In the genomic region with DNA sequence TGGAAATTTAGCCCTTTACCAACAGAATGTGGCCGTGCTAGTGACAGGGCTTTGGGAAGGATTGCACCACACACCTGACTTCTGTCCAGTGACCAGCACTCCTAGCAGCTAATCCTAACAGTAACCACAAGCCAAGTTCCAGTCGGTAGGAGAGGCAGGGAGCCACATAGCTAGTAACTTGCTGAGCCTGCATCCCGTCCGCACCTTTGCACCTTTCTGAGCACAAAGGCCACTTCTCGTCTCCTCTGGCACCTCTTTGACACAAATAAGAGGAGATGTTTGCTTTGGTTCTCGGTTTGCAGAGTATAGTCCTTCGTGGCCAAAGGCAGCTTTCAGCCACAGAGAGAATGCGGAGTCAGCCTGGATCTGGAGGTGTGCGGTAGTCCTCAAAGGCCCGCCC, we compare ENCODE assay signal across 12 mouse cellular contexts. TPM values are rescaled to one million over a fixed set of nuclear protein-coding genes. Genes with fewer than 3 reads are reported as not detected.
DNase-seq lines count a peak whose midpoint lies in the region; ATAC-seq lines count a peak whose summit lies in the region.
"Had no signal": no experiment of that assay in that cellular context is flagged by ENCODE, and none has a peak within 500 bp of the region (broad histone marks: within the 10 kb centered on the region; RNA-seq: fewer than 3 reads in every experiment).

No protein-coding gene starts in this region.

- H3K4me3 ChIP-seq in heart, embryonic 10.5 days: no peak overlapping the region
- no peak overlapping the region for H3K4me3 ChIP-seq in neural tube, embryonic 11.5 days (ENCODE audit: low read depth, low read length)
- H3K4me3 ChIP-seq in neural tube, embryonic 15.5 days (replicated peaks): no peak overlapping the region

- intact Hi-C loops in heart, postnatal 14 days (cut with DNase I): no loop called here

- H3K27me3 ChIP-seq in heart, embryonic 10.5 days (ENCODE audit: insufficient read depth, poor library complexity, severe bottlenecking): no peaks in the 10 kb centered on the region
- no peaks in the 10 kb centered on the region for H3K27me3 ChIP-seq in neural tube, embryonic 11.5 days (ENCODE audit: control insufficient read depth, insufficient read depth, low read length)
- H3K27me3 ChIP-seq in neural tube, embryonic 15.5 days (replicated peaks): no peaks in the 10 kb centered on the region

- no peak overlapping the region for H3K9ac ChIP-seq in neural tube, embryonic 11.5 days (ENCODE audit: low read length)
- H3K9ac ChIP-seq in neural tube, embryonic 15.5 days (replicated peaks): no peak overlapping the region

- peak overlapping the region; percentile 81; the same call in 1 of the 2 replicates for H3K27ac ChIP-seq in heart, embryonic 10.5 days
- 0 out of 2 replicates have a peak overlapping the region, but pooled peaks have one; percentile 9 for H3K27ac ChIP-seq in neural tube, embryonic 11.5 days (ENCODE audit: low read depth, low read length)
- H3K27ac ChIP-seq in neural tube, embryonic 15.5 days (replicated peaks): no peak overlapping the region

- peaks cover 55% of the 10 kb centered on the region for H3K4me1 ChIP-seq in heart, embryonic 10.5 days
- H3K4me1 ChIP-seq in neural tube, embryonic 11.5 days (ENCODE audit: control insufficient read depth, insufficient read depth, low read length): no peaks in the 10 kb centered on the region
- 0 out of 2 replicates have a peak, but pooled peaks cover 3% of the 10 kb centered on the region for H3K4me1 ChIP-seq in neural tube, embryonic 15.5 days

- H3K4me2 ChIP-seq in neural tube, embryonic 11.5 days (ENCODE audit: low read depth): no peak overlapping the region
- H3K4me2 ChIP-seq in neural tube, embryonic 15.5 days: no peak overlapping the region

- H3K9me3 ChIP-seq in heart, embryonic 10.5 days: peaks cover 5% of the 10 kb centered on the region; the same call in 1 of the 2 replicates
- 0 out of 2 replicates have a peak, but pooled peaks cover 5% of the 10 kb centered on the region for H3K9me3 ChIP-seq in neural tube, embryonic 11.5 days (ENCODE audit: control insufficient read depth, low read length)
- H3K9me3 ChIP-seq in neural tube, embryonic 15.5 days (replicated peaks): 0 out of 2 replicates have a peak, but pooled peaks cover 2% of the 10 kb centered on the region

- peaks cover 91% of the 10 kb centered on the region for H3K36me3 ChIP-seq in heart, embryonic 10.5 days
- H3K36me3 ChIP-seq in neural tube, embryonic 11.5 days (ENCODE audit: control insufficient read depth, insufficient read depth, low read length): peaks cover 56% of the 10 kb centered on the region
- peaks cover 95% of the 10 kb centered on the region for H3K36me3 ChIP-seq in neural tube, embryonic 15.5 days

- no peak for ATAC-seq in neural tube, embryonic 11.5 days (ENCODE audit: insufficient read depth, low FRiP score, low TSS enrichment)
- no peak for ATAC-seq in neural tube, embryonic 15.5 days (ENCODE audit: low FRiP score)

- WGBS in heart, embryonic 10.5 days: 79% methylated on average over 10 of the region's 10 CpGs
- WGBS in neural tube, embryonic 11.5 days: 92% methylated on average over 10 of the region's 10 CpGs
- 92% methylated on average over 10 of the region's 10 CpGs for WGBS in neural tube, embryonic 15.5 days

- DNase-seq in heart, embryonic 10.5 days (ENCODE audit: low spot score): no peak
- no peak for DNase-seq in heart, postnatal 14 days
- DNase-seq in neural tube, embryonic 11.5 days (ENCODE audit: low spot score): no peak
- peak; percentile 55 for DNase-seq in kidney, postnatal 10 days
- DNase-seq in yolk sac, embryonic 10.5 days (ENCODE audit: low spot score): peak; percentile 90
- DNase-seq in cerebellum, adult 11-12 months: no peak
- no peak for DNase-seq in layer of hippocampus, postnatal 10 days (ENCODE audit: low spot score in 2 of 2)
- DNase-seq: adrenal gland, adult 2 months; cerebellum, adult 8-10 months; heart, adult 18-20 months; spleen, adult 18-20 months had no signal

RNA-seq across cellular contexts. Expression of gene Shisa8, which starts 28.0 kb away (rescaled TPM):
- 0.11 and 0.13 TPM in 2 replicates for polyA plus RNA-seq in heart, embryonic 10.5 days (2016; fragmentation: Nextera tagmentation; extraction: Ambion mirVana)
- total RNA-seq in heart, postnatal 14 days (2021): under 1 TPM; 0.14 to 0.34 TPM
- polyA plus RNA-seq in neural tube, embryonic 11.5 days (2014; fragmentation: Nextera tagmentation; extraction: Ambion mirVana): 0.30 and 0.46 TPM in 2 replicates
- 4.6 and 6.7 TPM in 2 replicates for polyA plus RNA-seq in neural tube, embryonic 15.5 days (2015; fragmentation: Nextera tagmentation; extraction: Ambion mirVana)
- 1 to 10 TPM; 2.0 to 3.1 TPM for total RNA-seq in layer of hippocampus, postnatal 10 days (2021)

RNA-seq across cellular contexts. Expression of gene Srebf2, which starts 37.7 kb away (rescaled TPM):
- polyA plus RNA-seq in heart, embryonic 10.5 days (2016; fragmentation: Nextera tagmentation; extraction: Ambion mirVana): 129 and 133 TPM in 2 replicates
- total RNA-seq in heart, postnatal 14 days (2021): 10 to 100 TPM; 18.7 to 22.6 TPM
- polyA plus RNA-seq in neural tube, embryonic 11.5 days (2014; fragmentation: Nextera tagmentation; extraction: Ambion mirVana): 179 and 195 TPM in 2 replicates
- 187 and 190 TPM in 2 replicates for polyA plus RNA-seq in neural tube, embryonic 15.5 days (2015; fragmentation: Nextera tagmentation; extraction: Ambion mirVana)
- total RNA-seq in layer of hippocampus, postnatal 10 days (2021): 100 to 1,000 TPM; 191 to 198 TPM

RNA-seq across cellular contexts. Expression of gene Tnfrsf13c, which starts 39.5 kb away (rescaled TPM):
- 0.20 TPM in 1 of 2 replicates, not detected in the other for polyA plus RNA-seq in heart, embryonic 10.5 days (2016; fragmentation: Nextera tagmentation; extraction: Ambion mirVana)
- total RNA-seq in heart, postnatal 14 days (2021): under 1 TPM; 0.24 TPM
- 0.23 and 0.57 TPM in 2 replicates for polyA plus RNA-seq in neural tube, embryonic 11.5 days (2014; fragmentation: Nextera tagmentation; extraction: Ambion mirVana)
- polyA plus RNA-seq in neural tube, embryonic 15.5 days (2015; fragmentation: Nextera tagmentation; extraction: Ambion mirVana): 0.66 and 0.90 TPM in 2 replicates
- 1 to 10 TPM in 1 of 2 experiments, under 1 TPM in 1; 0.69 to 1.0 TPM for total RNA-seq in layer of hippocampus, postnatal 10 days (2021)
- total RNA-seq: adrenal gland, adult 2 months had no signal

RNA-seq across cellular contexts. Expression of gene Ccdc134, which starts 56.9 kb away (rescaled TPM):
- polyA plus RNA-seq in heart, embryonic 10.5 days (2016; fragmentation: Nextera tagmentation; extraction: Ambion mirVana): 13.5 and 19.4 TPM in 2 replicates
- total RNA-seq in heart, postnatal 14 days (2021): 1 to 10 TPM; 4.8 to 5.8 TPM
- polyA plus RNA-seq in neural tube, embryonic 11.5 days (2014; fragmentation: Nextera tagmentation; extraction: Ambion mirVana): 19.7 and 23.5 TPM in 2 replicates
- polyA plus RNA-seq in neural tube, embryonic 15.5 days (2015; fragmentation: Nextera tagmentation; extraction: Ambion mirVana): 11.1 and 13.6 TPM in 2 replicates
- 10 to 100 TPM; 10.7 to 13.5 TPM for total RNA-seq in layer of hippocampus, postnatal 10 days (2021)

RNA-seq across cellular contexts. Expression of gene Cenpm, which starts 59.9 kb away (rescaled TPM):
- polyA plus RNA-seq in heart, embryonic 10.5 days (2016; fragmentation: Nextera tagmentation; extraction: Ambion mirVana): 58.1 and 66.3 TPM in 2 replicates
- 1 to 10 TPM; 1.9 to 3.2 TPM for total RNA-seq in heart, postnatal 14 days (2021)
- 64.4 and 68.7 TPM in 2 replicates for polyA plus RNA-seq in neural tube, embryonic 11.5 days (2014; fragmentation: Nextera tagmentation; extraction: Ambion mirVana)
- 17.8 and 23.4 TPM in 2 replicates for polyA plus RNA-seq in neural tube, embryonic 15.5 days (2015; fragmentation: Nextera tagmentation; extraction: Ambion mirVana)
- total RNA-seq in layer of hippocampus, postnatal 10 days (2021): 1 to 10 TPM; 6.5 to 9.0 TPM

Comparison
In these comparisons a context has a peak if more than half of its experiments do, and no peak if none do; other contexts are left out.
1. DNase-seq: peak in kidney, postnatal 10 days (single experiment) and yolk sac, embryonic 10.5 days (single experiment); none in heart, embryonic 10.5 days (single experiment), heart, postnatal 14 days (0 of 2), neural tube, embryonic 11.5 days (single experiment), cerebellum, adult 11-12 months (single experiment) and layer of hippocampus, postnatal 10 days (0 of 2).